Mouse (Mus musculus) retina, postnatal 7 days (tissue): ENCODE results near the gene Snrnp70.

ENCODE experiments used
- DNase-seq: peaks from one replicate; pipeline ENCODE4 v3.0.0-alpha.2; 2012; ENCODE audit warnings: low read depth, low spot score

The Snrnp70 gene

GRCm38 (mm10) chr7:45395578-45396336 is at the start of gene Snrnp70:
TSS of gene Snrnp70 (minus strand) at chr7:45395742.
- peak; percentile 100 for DNase-seq

GRCm38 (mm10) chr7:45443526-45444420 is 48.2 kb upstream of the Snrnp70 start:
- no peak for DNase-seq

- no peak for DNase-seq
These were observed 42.2 kb upstream of the Snrnp70 start, which contains the start of gene Ruvbl2 for GRCm38 (mm10) chr7:45437521-45438276. TSS of gene Ruvbl2 (minus strand) at chr7:45438096.

- DNase-seq = no peak
These were observed 41.5 kb upstream of the Snrnp70 start for GRCm38 (mm10) chr7:45437046-45437445.

GRCm38 (mm10) chr7:45436444-45436843 is 40.9 kb upstream of the Snrnp70 start:
- no peak for DNase-seq

GRCm38 (mm10) chr7:45435038-45435437 is 39.5 kb upstream of the Snrnp70 start:
- DNase-seq = no peak

GRCm38 (mm10) chr7:45434203-45435015 is 38.9 kb upstream of the Snrnp70 start, which contains the start of gene Gys1:
TSS of gene Gys1 (plus strand) at chr7:45434844.
- DNase-seq = peak; percentile 99

GRCm38 (mm10) chr7:45433835-45434202 is 38.3 kb upstream of the Snrnp70 start:
- DNase-seq = no peak

- no peak for DNase-seq
These were observed 31.0 kb upstream of the Snrnp70 start for GRCm38 (mm10) chr7:45426556-45426955.

- DNase-seq = no peak
These were observed 25.7 kb upstream of the Snrnp70 start for GRCm38 (mm10) chr7:45421194-45421593.

GRCm38 (mm10) chr7:45420615-45420919 is 25.0 kb upstream of the Snrnp70 start, which contains the start of gene Lhb:
TSS of gene Lhb (plus strand) at chr7:45420820.
- no peak for DNase-seq

GRCm38 (mm10) chr7:45419859-45420614 is 24.5 kb upstream of the Snrnp70 start:
- DNase-seq = no peak

GRCm38 (mm10) chr7:45417962-45418492 is 22.5 kb upstream of the Snrnp70 start:
- DNase-seq = no peak

- DNase-seq = no peak
These were observed 20.1 kb upstream of the Snrnp70 start for GRCm38 (mm10) chr7:45415636-45416035.

GRCm38 (mm10) chr7:45414740-45415224 is 19.2 kb upstream of the Snrnp70 start:
- no peak for DNase-seq

- DNase-seq = no peak
These were observed 18.6 kb upstream of the Snrnp70 start for GRCm38 (mm10) chr7:45413864-45414739.

- no peak for DNase-seq
These were observed 17.7 kb upstream of the Snrnp70 start, which contains the start of gene Ntf5 for GRCm38 (mm10) chr7:45413113-45413863. TSS of gene Ntf5 (plus strand) at chr7:45413695.

- no peak for DNase-seq
These were observed 16.9 kb upstream of the Snrnp70 start for GRCm38 (mm10) chr7:45412421-45412820.
